Mouse (Mus musculus): ENCODE measurements around the gene Myoc. TPM values are rescaled to one million over a fixed set of nuclear protein-coding genes. Genes with fewer than 3 reads are reported as not detected.

The Myoc gene
- total RNA-seq, 2 experiments from 2014 or later, result 4.0 TPM

DNA sequence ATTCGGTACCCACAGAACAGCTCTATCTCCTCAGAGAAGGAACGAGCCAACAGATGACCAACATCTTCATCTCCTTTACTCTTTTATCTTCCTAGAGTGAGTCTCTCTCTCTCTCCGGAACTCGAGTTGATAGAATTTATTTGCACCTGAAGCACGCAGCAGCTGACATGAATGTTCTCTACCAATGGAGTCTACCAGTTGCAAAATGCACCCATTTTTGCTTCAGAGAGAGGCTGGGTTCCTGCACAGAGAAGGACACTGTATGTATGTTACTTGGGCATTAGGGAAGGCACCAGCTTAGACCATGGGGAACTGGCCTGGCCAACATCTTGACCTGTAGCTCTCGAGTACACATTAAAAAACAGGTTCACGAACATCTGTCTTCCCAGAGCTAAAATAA, 19.2 kb downstream of the Myoc start, which contains the start of gene Myocos:
Gene Myocos, minus strand, starts transcription at position 101 of the 400 bp plus-strand sequence.
- no peak for DNase-seq

DNA sequence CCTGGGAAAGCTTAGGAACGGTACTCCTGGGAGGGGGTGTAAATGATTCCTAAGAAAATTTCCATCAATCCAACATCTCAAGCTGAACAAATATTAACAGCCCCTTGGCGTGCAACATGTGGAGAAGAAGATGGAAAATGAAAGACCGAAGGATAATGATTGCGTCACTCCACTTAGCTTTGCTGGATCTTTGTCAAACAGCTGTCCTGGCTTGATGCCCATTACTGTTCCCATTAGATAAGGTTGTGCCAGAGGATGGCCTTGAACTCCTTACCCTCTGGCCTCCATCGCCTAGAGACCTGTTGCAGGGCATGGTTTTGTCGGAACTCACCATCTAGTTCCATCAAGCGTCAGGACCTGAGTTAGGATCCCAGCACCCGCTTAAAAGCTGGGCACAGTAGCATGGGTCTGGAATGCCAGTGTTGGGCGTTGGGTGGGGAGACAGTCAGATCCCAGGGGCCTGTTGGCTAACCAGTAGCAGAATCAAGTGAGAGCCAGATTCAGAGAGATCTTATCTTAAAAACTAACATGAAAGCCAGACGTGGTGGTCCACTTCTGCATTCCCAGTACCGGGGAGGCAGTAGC, 21.4 kb downstream of the Myoc start:
- no peak for DNase-seq

DNA sequence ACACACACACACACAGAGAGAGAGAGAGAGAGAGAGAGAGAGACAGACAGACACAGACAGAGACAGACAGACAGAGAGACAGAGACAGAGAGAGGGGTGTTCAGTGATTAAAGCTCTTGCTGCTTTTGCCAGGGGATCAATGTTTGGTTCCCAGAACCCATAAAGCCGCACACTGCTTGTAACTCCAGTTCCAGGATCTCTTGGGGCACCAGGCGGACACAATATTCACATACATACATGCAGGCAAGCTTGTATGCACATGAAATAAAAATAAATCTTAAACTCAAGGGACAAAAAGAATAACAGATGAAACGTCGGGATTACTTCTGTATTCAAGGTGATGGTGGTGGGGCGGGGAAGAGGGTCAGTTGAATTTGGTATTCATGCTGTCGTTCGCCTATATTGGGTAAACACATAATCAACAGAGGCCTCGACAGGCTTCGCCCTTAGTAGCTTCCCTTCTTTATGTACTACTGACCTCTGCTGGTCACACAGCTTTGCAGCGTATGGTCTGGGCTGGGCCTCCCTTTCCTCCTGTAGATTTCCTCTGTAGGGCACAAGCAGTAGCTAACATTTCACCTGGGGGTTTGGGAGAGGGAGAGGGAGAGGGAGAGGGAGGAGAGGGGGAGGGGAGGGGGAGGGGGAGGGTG, 26.0 kb downstream of the Myoc start:
- DNase-seq, result peak; percentile 53 to 62

DNA sequence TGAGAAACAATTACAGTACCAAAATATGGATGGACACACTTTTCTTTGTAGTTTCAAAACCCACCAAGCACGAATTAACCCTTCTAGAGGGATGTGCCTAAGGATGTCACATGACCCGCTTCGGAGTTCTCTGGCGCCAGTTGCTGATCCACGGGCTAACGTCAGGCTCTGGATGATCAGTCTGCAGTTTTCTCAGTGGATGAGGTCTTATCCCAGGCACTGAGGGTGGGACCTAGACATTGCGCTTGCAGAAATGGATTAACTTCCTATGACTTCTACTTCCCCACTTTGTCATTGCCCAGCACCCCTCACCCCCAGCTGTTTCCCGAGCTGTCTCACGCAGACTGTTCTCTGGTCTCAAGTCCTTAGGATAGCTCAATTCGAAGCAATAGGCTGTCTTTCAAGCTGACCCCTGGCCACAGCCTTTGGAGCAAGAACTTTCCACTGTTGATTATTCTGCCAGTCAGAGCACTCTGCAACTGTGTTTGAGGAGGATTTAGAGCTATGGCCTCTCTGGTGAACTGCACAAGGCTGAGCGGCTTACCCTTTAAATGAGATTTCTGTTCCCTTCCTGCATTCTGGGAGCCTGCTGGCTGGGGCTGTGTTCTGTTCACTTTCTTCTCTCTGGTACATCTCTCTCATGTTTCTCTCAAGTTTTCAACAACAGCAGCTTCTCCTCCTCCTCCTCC, 26.7 kb downstream of the Myoc start:
- DNase-seq, result no peak

DNA sequence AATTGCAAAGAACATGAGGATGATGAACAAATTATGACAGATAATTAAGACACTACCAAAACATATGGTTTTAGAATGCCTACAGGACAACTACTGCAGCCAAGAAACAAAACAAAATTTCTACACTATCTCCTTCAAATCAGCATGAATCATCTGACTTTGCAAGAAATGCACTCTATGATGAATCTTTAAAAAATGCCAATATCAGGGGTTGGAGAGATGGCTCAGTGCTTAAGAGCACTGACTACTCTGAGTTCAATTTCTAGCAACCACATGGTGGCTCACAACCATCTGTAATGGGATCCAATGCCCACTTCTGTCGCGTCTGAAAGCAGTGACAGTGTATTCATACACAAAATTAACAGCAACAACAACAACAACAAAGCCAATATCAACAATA, 54.8 kb downstream of the Myoc start:
- no peak for DNase-seq

DNA sequence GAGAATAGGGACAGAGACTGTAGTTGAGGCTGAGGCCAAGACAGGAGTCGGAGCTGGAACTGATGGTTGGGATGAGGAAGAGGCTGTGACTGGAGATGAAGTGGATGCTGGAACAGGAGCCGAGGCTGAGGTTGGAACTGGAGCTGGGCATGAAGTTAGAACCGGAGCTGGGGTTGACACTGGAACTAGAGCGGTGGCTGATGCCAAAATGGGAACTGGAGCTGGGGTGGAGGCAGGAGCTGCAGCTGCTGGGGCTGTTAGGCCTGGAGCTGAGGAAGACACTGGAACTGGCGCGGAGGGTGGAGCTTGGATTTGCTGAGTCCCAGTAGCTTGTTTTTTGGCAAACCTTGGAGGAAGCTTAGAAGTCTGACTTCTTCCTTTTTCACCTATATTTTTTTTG, 58.9 kb downstream of the Myoc start:
- no peak for DNase-seq

Small RNA genes lying within 50 kb of the gene (microRNA-seq; reads per million reads assigned to microRNA genes)
- 0 reads per million in 2 experiments for gene Gm27616

Other genes starting within 250 kb of the Myoc start
- gene Dnm3, start 161.1 kb upstream of the Myoc start, total RNA-seq (2021), result 10 to 100 TPM; 79.8 to 80.9 TPM
- 10 to 100 TPM; 10.4 to 11.1 TPM for gene Mettl13, start 90.6 kb upstream of the Myoc start, total RNA-seq (2021)
- gene Vamp4, start 68.6 kb upstream of the Myoc start, total RNA-seq (2021), result 100 to 1,000 TPM; 100 to 105 TPM
- gene Myocos, start 19.1 kb downstream of the Myoc start, total RNA-seq (2021), result not detected
- gene Prrc2c, start 101.4 kb downstream of the Myoc start, total RNA-seq (2021), result 100 to 1,000 TPM; 169 to 207 TPM
- not detected for gene Fmo4, start 174.8 kb downstream of the Myoc start, total RNA-seq (2021)
- 10 to 100 TPM; 11.5 to 12.7 TPM for gene Fmo1, start 227.5 kb downstream of the Myoc start, total RNA-seq (2021)

Measured in layer of hippocampus, postnatal 36 days (tissue).